Mouse (Mus musculus): ENCODE data around the gene Bloc1s4.

- TF ChIP-seq CTCF (IDR thresholded peaks at IDR 0.05; ENCODE audit: low read depth, low read length) = no peak
- no peak for TF ChIP-seq POLR2A (IDR thresholded peaks at IDR 0.05; ENCODE audit: borderline replicate concordance, low read depth, low read length)
These were observed 24.2 kb downstream of the Bloc1s4 start for GRCm38 (mm10) chr5:36724274-36724673.

Data from bone marrow macrophage, adult 2 months (primary cell).